Comparison of ENCODE assay signal across 9 mouse cellular contexts in the genomic region with DNA sequence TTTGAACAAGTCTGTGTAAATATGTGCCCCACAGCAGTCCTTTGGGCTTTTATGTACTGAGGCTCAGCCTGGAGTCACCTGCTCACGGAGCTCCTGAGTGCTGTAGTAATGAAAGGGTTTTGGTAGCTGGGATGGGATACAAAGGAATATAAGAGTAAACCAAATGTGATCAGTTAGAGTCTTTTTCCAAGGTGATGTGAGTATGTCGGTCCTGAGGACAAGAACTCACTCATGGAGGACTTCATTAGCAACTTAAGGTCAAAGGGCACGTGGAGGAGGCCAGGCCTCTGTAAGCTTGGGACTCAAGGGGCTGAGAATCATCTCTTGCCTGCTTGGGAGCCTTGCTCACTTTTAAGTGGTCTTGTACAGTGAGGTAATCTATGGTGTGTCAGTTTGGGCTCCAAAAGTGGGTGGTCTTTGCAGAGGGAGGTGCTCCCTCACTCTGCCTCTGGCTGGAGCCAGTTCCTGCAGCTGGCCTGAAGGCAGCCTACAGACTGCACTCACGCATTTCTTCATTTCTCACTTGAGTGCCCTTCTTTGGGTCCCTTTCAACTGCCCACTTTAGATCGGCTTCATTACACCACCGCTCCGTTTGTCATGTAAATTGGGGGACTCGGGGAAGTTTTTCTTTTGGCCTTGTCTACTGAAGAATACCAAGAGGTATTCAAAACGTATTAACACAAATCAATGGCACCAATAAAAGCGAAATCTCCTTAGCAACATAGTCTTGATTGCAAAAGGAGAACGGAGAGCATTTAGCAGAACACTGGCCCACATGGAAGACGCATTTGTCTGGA. TPM values are rescaled to one million over a fixed set of nuclear protein-coding genes. Genes with fewer than 3 reads are reported as not detected.
A peak's percentile ranks its signal among the peaks of the same experiment; 100 is the strongest.
DNase-seq lines count a peak whose midpoint lies in the region; ATAC-seq lines count a peak whose summit lies in the region.
"Had no signal": no experiment of that assay in that cellular context is flagged by ENCODE, and none has a peak within 500 bp of the region (broad histone marks: within the 10 kb centered on the region; RNA-seq: fewer than 3 reads in every experiment).

No protein-coding gene starts in this region.

- no peaks in the 10 kb centered on the region for H3K4me1 ChIP-seq in kidney, embryonic 14.5 days (ENCODE audit: control insufficient read depth, insufficient read depth, low read length)
- H3K4me1 ChIP-seq in forebrain, embryonic 14.5 days (ENCODE audit: control insufficient read depth, insufficient read depth, low read length), result 0 out of 2 replicates have a peak, but pooled peaks cover 9% of the 10 kb centered on the region
- H3K4me1 ChIP-seq in midbrain, embryonic 13.5 days (replicated peaks), result peaks cover 13% of the 10 kb centered on the region; the same call in 1 of the 2 replicates
- no peaks in the 10 kb centered on the region for H3K4me1 ChIP-seq in liver, embryonic 11.5 days (replicated peaks; ENCODE audit: control insufficient read depth, insufficient read depth, low read length)
- H3K4me1 ChIP-seq: embryonic facial prominence, embryonic 12.5 days had no signal

- no peak overlapping the region for H3K4me2 ChIP-seq in kidney, embryonic 14.5 days (replicated peaks; ENCODE audit: low read depth, low read length)
- H3K4me2 ChIP-seq in forebrain, embryonic 14.5 days (ENCODE audit: low read length), result no peak overlapping the region
- no peak overlapping the region for H3K4me2 ChIP-seq in midbrain, embryonic 13.5 days (replicated peaks)
- no peak overlapping the region for H3K4me2 ChIP-seq in liver, embryonic 11.5 days
- H3K4me2 ChIP-seq: embryonic facial prominence, embryonic 12.5 days had no signal

- H3K9ac ChIP-seq in kidney, embryonic 14.5 days (ENCODE audit: low read depth, low read length), result no peak overlapping the region
- H3K9ac ChIP-seq in forebrain, embryonic 14.5 days (ENCODE audit: low read length), result no peak overlapping the region
- no peak overlapping the region for H3K9ac ChIP-seq in midbrain, embryonic 13.5 days (replicated peaks)
- H3K9ac ChIP-seq in liver, embryonic 11.5 days (ENCODE audit: low read depth, low read length), result no peak overlapping the region
- H3K9ac ChIP-seq: embryonic facial prominence, embryonic 12.5 days had no signal

- no peaks in the 10 kb centered on the region for H3K9me3 ChIP-seq in kidney, embryonic 14.5 days (ENCODE audit: control insufficient read depth, low read length)
- no peaks in the 10 kb centered on the region for H3K9me3 ChIP-seq in forebrain, embryonic 14.5 days (replicated peaks; ENCODE audit: control insufficient read depth, low read length)
- H3K9me3 ChIP-seq in midbrain, embryonic 13.5 days, result no peaks in the 10 kb centered on the region
- 0 out of 2 replicates have a peak, but pooled peaks cover 2% of the 10 kb centered on the region for H3K9me3 ChIP-seq in liver, embryonic 11.5 days (ENCODE audit: control insufficient read depth, low read length)
- H3K9me3 ChIP-seq: embryonic facial prominence, embryonic 12.5 days had no signal

- no peaks in the 10 kb centered on the region for H3K27me3 ChIP-seq in kidney, embryonic 14.5 days (ENCODE audit: control insufficient read depth, insufficient read depth, low read length)
- peaks cover 18% of the 10 kb centered on the region for H3K27me3 ChIP-seq in forebrain, embryonic 14.5 days (replicated peaks; ENCODE audit: control insufficient read depth, insufficient read depth, low read length)
- peaks cover 94% of the 10 kb centered on the region for H3K27me3 ChIP-seq in midbrain, embryonic 13.5 days
- no peaks in the 10 kb centered on the region for H3K27me3 ChIP-seq in liver, embryonic 11.5 days (replicated peaks; ENCODE audit: control insufficient read depth, insufficient read depth, low read length)
- H3K27me3 ChIP-seq: embryonic facial prominence, embryonic 12.5 days had no signal

- peaks cover 3% of the 10 kb centered on the region; the same call in 1 of the 2 replicates for H3K36me3 ChIP-seq in kidney, embryonic 14.5 days (ENCODE audit: control insufficient read depth, insufficient read depth, low read length)
- H3K36me3 ChIP-seq in forebrain, embryonic 14.5 days (ENCODE audit: control insufficient read depth, insufficient read depth, low read length), result peaks cover 22% of the 10 kb centered on the region; the same call in 1 of the 2 replicates
- peaks cover 11% of the 10 kb centered on the region; the same call in 1 of the 2 replicates for H3K36me3 ChIP-seq in midbrain, embryonic 13.5 days
- peaks cover 4% of the 10 kb centered on the region; the same call in 1 of the 2 replicates for H3K36me3 ChIP-seq in liver, embryonic 11.5 days (ENCODE audit: control insufficient read depth, insufficient read depth, low read length)

- H3K27ac ChIP-seq in kidney, embryonic 14.5 days (ENCODE audit: low read depth, low read length), result no peak overlapping the region
- no peak overlapping the region for H3K27ac ChIP-seq in forebrain, embryonic 14.5 days (ENCODE audit: low read depth, low read length)
- H3K27ac ChIP-seq in midbrain, embryonic 13.5 days, result no peak overlapping the region
- no peak overlapping the region for H3K27ac ChIP-seq in liver, embryonic 11.5 days (ENCODE audit: low read depth, low read length)
- H3K27ac ChIP-seq: embryonic facial prominence, embryonic 12.5 days had no signal

- H3K4me3 ChIP-seq in kidney, embryonic 14.5 days (ENCODE audit: low read length), result no peak overlapping the region
- H3K4me3 ChIP-seq in forebrain, embryonic 14.5 days (ENCODE audit: low read depth, low read length), result no peak overlapping the region
- H3K4me3 ChIP-seq in midbrain, embryonic 13.5 days (replicated peaks), result no peak overlapping the region
- H3K4me3 ChIP-seq in liver, embryonic 11.5 days (ENCODE audit: low read depth, low read length), result no peak overlapping the region
- H3K4me3 ChIP-seq: embryonic facial prominence, embryonic 12.5 days had no signal

- 50% methylated on average over 12 of the region's 12 CpGs for WGBS in kidney, embryonic 14.5 days
- WGBS in forebrain, embryonic 14.5 days, result 7% methylated on average over 12 of the region's 12 CpGs
- 10% methylated on average over 12 of the region's 12 CpGs for WGBS in midbrain, embryonic 13.5 days
- 84% methylated on average over 12 of the region's 12 CpGs for WGBS in liver, embryonic 11.5 days

- ATAC-seq in kidney, embryonic 14.5 days (ENCODE audit: low FRiP score, low TSS enrichment), result 0 out of 2 replicates have a peak, but pooled peaks have one; percentile 57
- peak; percentile 92 for ATAC-seq in forebrain, embryonic 14.5 days
- ATAC-seq in midbrain, embryonic 13.5 days, result peak; percentile 93
- ATAC-seq in liver, embryonic 11.5 days (replicated peaks; ENCODE audit: low FRiP score), result no peak

- no peak for DNase-seq in kidney, postnatal 14 days
- DNase-seq in R1 (ENCODE audit: low read depth, low spot score), result peak; percentile 70
- DNase-seq in forebrain, embryonic 14.5 days (ENCODE audit: low spot score), result peak; percentile 95
- no peak for DNase-seq in liver, embryonic 11.5 days (ENCODE audit: low spot score)
- DNase-seq in urinary bladder, postnatal 25 days (ENCODE audit: low spot score), result no peak
- DNase-seq in yolk sac, embryonic 10.5 days (ENCODE audit: low spot score), result no peak

RNA-seq across cellular contexts. Expression of a gene that starts 45.7 kb away (rescaled TPM):
- 40.4 and 51.8 TPM in 2 replicates for polyA plus RNA-seq in kidney, embryonic 14.5 days (2014; fragmentation: Nextera tagmentation; extraction: Ambion mirVana)
- 40.6 and 48.0 TPM in 2 replicates for polyA plus RNA-seq in forebrain, embryonic 14.5 days (2014; fragmentation: Nextera tagmentation; extraction: Ambion mirVana)
- polyA plus RNA-seq in midbrain, embryonic 13.5 days (2015; fragmentation: Nextera tagmentation; extraction: Ambion mirVana), result 28.7 and 29.1 TPM in 2 replicates
- 32.7 and 33.2 TPM in 2 replicates for polyA plus RNA-seq in liver, embryonic 11.5 days (2014; fragmentation: Nextera tagmentation; extraction: Ambion mirVana)

Comparison
In these comparisons a context has a peak if more than half of its experiments do, and no peak if none do; other contexts are left out.
1. DNase-seq: peak in R1 (single experiment) and forebrain, embryonic 14.5 days (single experiment); none in kidney, postnatal 14 days (single experiment), liver, embryonic 11.5 days (single experiment), urinary bladder, postnatal 25 days (single experiment) and yolk sac, embryonic 10.5 days (single experiment).